Mouse (Mus musculus): ENCODE measurements at regions not wholly inside any gene's neighbourhood (a gene's known extent, or its start where the extent isn't known, plus 50 kb on each side); places are given as distances from the start of the nearest gene placed in this dataset.
A peak's percentile ranks its signal among the peaks of the same experiment; 100 is the strongest.

DNA sequence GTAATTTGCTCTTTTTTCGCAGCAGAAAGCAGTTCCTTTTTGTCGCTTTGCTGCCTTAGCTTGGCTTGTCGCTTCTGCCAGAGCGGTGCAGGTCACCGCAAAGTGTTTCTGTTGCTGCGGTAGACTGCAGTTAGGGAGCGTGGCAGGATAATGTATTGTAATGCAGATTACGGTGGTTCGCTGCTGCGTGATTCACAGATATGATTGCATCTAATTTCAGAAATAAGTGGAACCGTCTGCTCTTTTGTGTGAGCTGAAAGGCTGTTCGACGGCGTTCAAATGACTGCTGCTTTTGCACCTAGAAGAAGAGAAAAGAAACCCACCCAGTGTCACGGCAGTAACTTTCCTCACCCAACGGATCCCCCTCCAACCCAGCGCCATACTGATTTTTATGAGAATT, 104.7 kb upstream of the Satb2 start:
- no peak for DNase-seq (ENCODE audit: low spot score)
- H3K4me1 ChIP-seq (ENCODE audit: control insufficient read depth, insufficient read depth, low read length): no peaks in the 10 kb centered on the region
- no peak overlapping the region for H3K4me2 ChIP-seq (replicated peaks; ENCODE audit: low read depth, low read length, severe bottlenecking)
- WGBS: 68% methylated on average over 17 of the region's 17 CpGs
- no peaks in the 10 kb centered on the region for H3K36me3 ChIP-seq (ENCODE audit: control insufficient read depth, insufficient read depth, low read length)
- H3K9ac ChIP-seq (ENCODE audit: low read depth, low read length, severe bottlenecking): no peak overlapping the region
- no peak overlapping the region for H3K4me3 ChIP-seq (replicated peaks; ENCODE audit: low read length)
- H3K9me3 ChIP-seq (ENCODE audit: control insufficient read depth, low read length): no peaks in the 10 kb centered on the region
- no peaks in the 10 kb centered on the region for H3K27me3 ChIP-seq (ENCODE audit: control insufficient read depth, insufficient read depth, low read length)
- no peak for ATAC-seq (ENCODE audit: low FRiP score, low read depth)
- H3K27ac ChIP-seq (replicated peaks; ENCODE audit: low read depth, low read length): no peak overlapping the region
- TF ChIP-seq POLR2A (IDR thresholded peaks at IDR 0.05; ENCODE audit: borderline replicate concordance, extremely low read depth, insufficient read depth, insufficient read length): no peak

DNA sequence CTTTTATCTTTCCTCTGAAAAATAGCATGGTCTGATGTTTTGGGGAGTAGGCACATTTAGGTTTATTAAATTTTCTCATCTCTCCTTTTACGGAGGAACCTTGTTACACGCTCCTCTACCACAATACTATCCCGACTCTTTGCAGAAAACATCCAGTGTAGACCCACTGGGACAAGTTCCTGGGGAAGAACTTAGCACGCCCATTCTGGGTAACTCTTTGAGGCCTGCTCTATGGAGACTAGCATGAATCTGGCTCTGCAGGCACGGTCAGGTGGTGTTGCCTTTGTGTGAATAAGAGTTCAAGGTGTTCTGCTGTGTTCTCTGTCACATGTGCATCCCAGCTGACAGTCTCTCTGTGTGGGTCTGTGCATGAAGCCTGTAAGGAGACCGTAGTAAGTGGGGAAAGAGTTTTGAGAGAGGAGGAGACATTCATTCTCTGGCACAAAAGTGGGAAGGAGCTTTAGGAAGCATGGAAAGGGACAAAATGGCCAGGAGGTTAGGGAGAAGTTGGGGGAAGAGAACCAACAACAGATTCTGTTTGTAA, 105.2 kb upstream of the Satb2 start:
- Histone ChIP-seq H3K9me3 (ENCODE audit: control insufficient read depth, low read length) (no peaks in the 10 kb centered on the region), H3K4me1 (ENCODE audit: control insufficient read depth, insufficient read depth, low read length) (no peaks in the 10 kb centered on the region), H3K9ac (ENCODE audit: low read depth, low read length, severe bottlenecking) (no peak overlapping the region), H3K4me2 (replicated peaks; ENCODE audit: low read depth, low read length, severe bottlenecking) (no peak overlapping the region), H3K27me3 (ENCODE audit: control insufficient read depth, insufficient read depth, low read length) (no peaks in the 10 kb centered on the region), H3K27ac (replicated peaks; ENCODE audit: low read depth, low read length) (no peak overlapping the region), H3K4me3 (replicated peaks; ENCODE audit: low read length) (no peak overlapping the region), H3K36me3 (ENCODE audit: control insufficient read depth, insufficient read depth, low read length) (no peaks in the 10 kb centered on the region)
- TF ChIP-seq POLR2A (IDR thresholded peaks at IDR 0.05; ENCODE audit: borderline replicate concordance, extremely low read depth, insufficient read depth, insufficient read length): no peak
- WGBS: 77% methylated on average over 6 of the region's 6 CpGs
- no peak for ATAC-seq (ENCODE audit: low FRiP score, low read depth)
- DNase-seq (ENCODE audit: low spot score): no peak

GRCm38 (mm10) chr1:57095361-57096247, 117.2 kb upstream of the Satb2 start:
- 51% methylated on average over 18 of the region's 18 CpGs for WGBS
- no peaks in the 10 kb centered on the region for H3K27me3 ChIP-seq (ENCODE audit: control insufficient read depth, insufficient read depth, low read length)
- no peak overlapping the region for H3K9ac ChIP-seq (ENCODE audit: low read depth, low read length, severe bottlenecking)
- TF ChIP-seq POLR2A (IDR thresholded peaks at IDR 0.05; ENCODE audit: borderline replicate concordance, extremely low read depth, insufficient read depth, insufficient read length): no peak
- H3K36me3 ChIP-seq (ENCODE audit: control insufficient read depth, insufficient read depth, low read length): no peaks in the 10 kb centered on the region
- H3K4me3 ChIP-seq (replicated peaks; ENCODE audit: low read length): no peak overlapping the region
- no peaks in the 10 kb centered on the region for H3K9me3 ChIP-seq (ENCODE audit: control insufficient read depth, low read length)
- peak; percentile 25 for DNase-seq (ENCODE audit: low spot score)
- no peak overlapping the region for H3K4me2 ChIP-seq (replicated peaks; ENCODE audit: low read depth, low read length, severe bottlenecking)
- peaks cover 19% of the 10 kb centered on the region for H3K4me1 ChIP-seq (ENCODE audit: control insufficient read depth, insufficient read depth, low read length)
- peak overlapping the region; percentile 44; the same call in 1 of the 2 replicates for H3K27ac ChIP-seq (replicated peaks; ENCODE audit: low read depth, low read length)
- peak; percentile 37; the same call in 1 of the 2 replicates for ATAC-seq (ENCODE audit: low FRiP score, low read depth)

DNA sequence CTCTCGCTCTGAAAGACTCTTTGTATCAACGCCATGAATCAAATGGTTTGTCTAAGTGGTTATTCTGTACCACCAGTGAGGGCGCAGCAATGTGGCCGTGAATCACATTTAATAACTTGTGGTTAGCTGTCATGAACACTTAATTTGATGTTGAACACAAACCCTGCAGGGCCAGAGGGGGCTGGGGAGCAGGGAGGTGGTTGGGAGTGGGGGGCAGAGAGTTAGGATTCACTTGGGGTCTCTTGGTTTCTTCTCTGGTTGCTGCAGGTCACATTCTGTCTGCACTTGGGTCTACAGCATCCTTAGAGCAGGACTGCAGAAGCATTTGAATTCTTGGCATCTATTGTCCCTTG, 117.8 kb upstream of the Satb2 start:
- TF ChIP-seq POLR2A (IDR thresholded peaks at IDR 0.05; ENCODE audit: borderline replicate concordance, extremely low read depth, insufficient read depth, insufficient read length): no peak
- Histone ChIP-seq H3K9ac (ENCODE audit: low read depth, low read length, severe bottlenecking) (no peak overlapping the region), H3K4me3 (replicated peaks; ENCODE audit: low read length) (no peak overlapping the region), H3K36me3 (ENCODE audit: control insufficient read depth, insufficient read depth, low read length) (no peaks in the 10 kb centered on the region), H3K4me2 (replicated peaks; ENCODE audit: low read depth, low read length, severe bottlenecking) (no peak overlapping the region), H3K27me3 (ENCODE audit: control insufficient read depth, insufficient read depth, low read length) (no peaks in the 10 kb centered on the region), H3K27ac (replicated peaks; ENCODE audit: low read depth, low read length) (peak overlapping the region; percentile 55), H3K4me1 (ENCODE audit: control insufficient read depth, insufficient read depth, low read length) (peaks cover 19% of the 10 kb centered on the region), H3K9me3 (ENCODE audit: control insufficient read depth, low read length) (no peaks in the 10 kb centered on the region)
- ATAC-seq (ENCODE audit: low FRiP score, low read depth) (no peak), DNase-seq (ENCODE audit: low spot score) (peak; percentile 38)
- 45% methylated on average over 4 of the region's 4 CpGs for WGBS

GRCm38 (mm10) chr1:57096740-57097139, 118.3 kb upstream of the Satb2 start:
- peak; percentile 41; the same call in 1 of the 2 replicates for ATAC-seq (ENCODE audit: low FRiP score, low read depth)
- DNase-seq (ENCODE audit: low spot score): peak; percentile 36

More at GRCm38 (mm10) chr1:57096740-57097139, 118.3 kb upstream of the Satb2 start:
- no peak for TF ChIP-seq POLR2A (IDR thresholded peaks at IDR 0.05; ENCODE audit: borderline replicate concordance, extremely low read depth, insufficient read depth, insufficient read length)
- 30% methylated on average over 8 of the region's 8 CpGs for WGBS
- Histone ChIP-seq H3K4me3 (replicated peaks; ENCODE audit: low read length) (no peak overlapping the region), H3K9ac (ENCODE audit: low read depth, low read length, severe bottlenecking) (no peak overlapping the region), H3K9me3 (ENCODE audit: control insufficient read depth, low read length) (no peaks in the 10 kb centered on the region), H3K27me3 (ENCODE audit: control insufficient read depth, insufficient read depth, low read length) (no peaks in the 10 kb centered on the region), H3K4me2 (replicated peaks; ENCODE audit: low read depth, low read length, severe bottlenecking) (no peak overlapping the region), H3K4me1 (ENCODE audit: control insufficient read depth, insufficient read depth, low read length) (peaks cover 19% of the 10 kb centered on the region), H3K36me3 (ENCODE audit: control insufficient read depth, insufficient read depth, low read length) (no peaks in the 10 kb centered on the region), H3K27ac (replicated peaks; ENCODE audit: low read depth, low read length) (peak overlapping the region; percentile 55; the same call in 1 of the 2 replicates)

Data from limb, embryonic 14.5 days (tissue).